ENCODE assay signal across 41 mouse cellular contexts in the genomic region with DNA sequence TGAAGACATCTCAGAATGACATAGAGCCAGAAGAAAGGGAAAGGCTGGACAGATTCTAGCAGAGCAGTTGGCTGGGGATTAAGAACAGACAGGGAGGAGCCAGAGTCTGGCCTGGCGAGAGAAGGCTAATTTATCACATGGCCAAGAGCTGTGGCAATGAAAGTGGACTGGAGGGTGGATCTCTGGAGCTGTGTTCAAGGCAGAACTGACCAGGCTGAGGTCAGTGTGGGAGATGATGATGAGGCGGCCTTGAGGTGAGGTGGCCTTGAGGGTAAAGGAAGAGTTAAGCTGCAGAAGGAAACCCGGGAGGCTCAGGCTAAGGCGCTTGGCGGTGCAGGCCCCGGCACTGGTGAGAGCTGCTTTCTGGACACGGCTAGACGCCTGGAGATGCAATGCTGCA. TPM values are rescaled to one million over a fixed set of nuclear protein-coding genes. Genes with fewer than 3 reads are reported as not detected.
DNase-seq lines count a peak whose midpoint lies in the region; ATAC-seq lines count a peak whose summit lies in the region.
"Had no signal": no experiment of that assay in that cellular context is flagged by ENCODE, and none has a peak within 500 bp of the region (broad histone marks: within the 10 kb centered on the region; RNA-seq: fewer than 3 reads in every experiment).

No protein-coding gene starts in this region.

- WGBS in intestine, embryonic 16.5 days = 56% methylated on average over 8 of the region's 8 CpGs
- WGBS in intestine, embryonic 15.5 days = 50% methylated on average over 8 of the region's 8 CpGs

- no peaks in the 10 kb centered on the region for H3K9me3 ChIP-seq in intestine, embryonic 16.5 days (ENCODE audit: control insufficient read depth, low read length)
- no peaks in the 10 kb centered on the region for H3K9me3 ChIP-seq in intestine, embryonic 15.5 days
- H3K9me3 ChIP-seq: forebrain, embryonic 15.5 days; heart, embryonic 12.5 days; hindbrain, embryonic 13.5 days; kidney, embryonic 15.5 days; limb, embryonic 13.5 days; liver, embryonic 15.5 days; midbrain, embryonic 13.5 days; neural tube, embryonic 13.5 days; stomach, embryonic 15.5 days had no signal

- H3K4me1 ChIP-seq in intestine, embryonic 16.5 days (ENCODE audit: control insufficient read depth, insufficient read depth, low read length) = peaks cover 8% of the 10 kb centered on the region
- H3K4me1 ChIP-seq in intestine, embryonic 15.5 days (replicated peaks) = no peaks in the 10 kb centered on the region
- H3K4me1 ChIP-seq: forebrain, embryonic 15.5 days; hindbrain, embryonic 13.5 days; limb, embryonic 13.5 days; midbrain, embryonic 13.5 days; neural tube, embryonic 13.5 days had no signal

- H3K27me3 ChIP-seq in intestine, embryonic 16.5 days (replicated peaks; ENCODE audit: control insufficient read depth, insufficient read depth, low read length) = no peaks in the 10 kb centered on the region
- H3K27me3 ChIP-seq in intestine, embryonic 15.5 days (replicated peaks) = no peaks in the 10 kb centered on the region
- H3K27me3 ChIP-seq: forebrain, embryonic 15.5 days; heart, embryonic 12.5 days; kidney, embryonic 15.5 days; limb, embryonic 13.5 days; liver, embryonic 15.5 days; midbrain, embryonic 13.5 days; neural tube, embryonic 13.5 days; Patski; stomach, embryonic 15.5 days had no signal

- H3K9ac ChIP-seq in intestine, embryonic 16.5 days (ENCODE audit: low read depth, low read length) = no peak overlapping the region
- no peak overlapping the region for H3K9ac ChIP-seq in intestine, embryonic 15.5 days
- H3K9ac ChIP-seq: forebrain, embryonic 15.5 days; heart, embryonic 12.5 days; hindbrain, embryonic 13.5 days; kidney, embryonic 15.5 days; limb, embryonic 13.5 days; liver, embryonic 15.5 days; lung, embryonic 14.5 days; midbrain, embryonic 13.5 days; neural tube, embryonic 13.5 days; stomach, embryonic 15.5 days had no signal

- H3K4me3 ChIP-seq in intestine, embryonic 16.5 days (ENCODE audit: low read length) = no peak overlapping the region
- no peak overlapping the region for H3K4me3 ChIP-seq in intestine, embryonic 15.5 days (replicated peaks)
- H3K4me3 ChIP-seq: forebrain, embryonic 15.5 days; heart, embryonic 12.5 days; hindbrain, embryonic 13.5 days; kidney, embryonic 15.5 days; layer of hippocampus, adult 2 months; left cerebral cortex, adult 2 months; limb, embryonic 13.5 days; liver, embryonic 15.5 days; midbrain, embryonic 13.5 days; neural tube, embryonic 13.5 days; stomach, embryonic 15.5 days had no signal

- DNase-seq in adrenal gland, postnatal 14 days = peak; percentile 53
- no peak for DNase-seq in adrenal gland, adult 18-20 months (ENCODE audit: low spot score in 2 of 2)
- DNase-seq in retina, postnatal 1 day = peak; percentile 43
- DNase-seq in retina, embryonic 14.5 days (ENCODE audit: low spot score) = no peak
- DNase-seq in layer of hippocampus, adult 11-12 months (ENCODE audit: low spot score) = no peak
- DNase-seq: cerebellum, adult 11-12 months; cerebellum, postnatal 14 days; gastrocnemius, postnatal 25 days; heart, adult 11 months; heart, postnatal 4 days; kidney, adult 11 months; kidney, postnatal 25 days; lung, embryonic 14.5 days; lung, postnatal 36 days; right cerebral cortex, postnatal 14 days; thymus, adult 18-20 months; thymus, postnatal 25 days had no signal

- H3K27ac ChIP-seq in intestine, embryonic 16.5 days (ENCODE audit: low read length) = no peak overlapping the region
- H3K27ac ChIP-seq in intestine, embryonic 15.5 days = no peak overlapping the region
- H3K27ac ChIP-seq: forebrain, embryonic 15.5 days; hindbrain, embryonic 13.5 days; kidney, embryonic 15.5 days; layer of hippocampus, adult 2 months; left cerebral cortex, adult 2 months; limb, embryonic 13.5 days; liver, embryonic 15.5 days; midbrain, embryonic 13.5 days; neural tube, embryonic 13.5 days; stomach, embryonic 15.5 days had no signal

- ATAC-seq in intestine, embryonic 16.5 days = peak; percentile 19; the same call in 1 of the 2 replicates
- ATAC-seq in intestine, embryonic 15.5 days = no peak
- ATAC-seq: forebrain, embryonic 15.5 days; midbrain, embryonic 13.5 days; Patski had no signal

- no peak overlapping the region for H3K4me2 ChIP-seq in intestine, embryonic 16.5 days (ENCODE audit: low read depth, low read length)
- no peak overlapping the region for H3K4me2 ChIP-seq in intestine, embryonic 15.5 days (replicated peaks)
- H3K4me2 ChIP-seq: forebrain, embryonic 15.5 days; heart, embryonic 12.5 days; hindbrain, embryonic 13.5 days; kidney, embryonic 15.5 days; limb, embryonic 13.5 days; liver, embryonic 15.5 days; lung, embryonic 14.5 days; midbrain, embryonic 13.5 days; neural tube, embryonic 13.5 days; stomach, embryonic 15.5 days had no signal

- no peaks in the 10 kb centered on the region for H3K36me3 ChIP-seq in intestine, embryonic 16.5 days (ENCODE audit: control insufficient read depth, insufficient read depth, low read length)
- H3K36me3 ChIP-seq in intestine, embryonic 15.5 days = no peaks in the 10 kb centered on the region
- H3K36me3 ChIP-seq: forebrain, embryonic 15.5 days; heart, embryonic 12.5 days; hindbrain, embryonic 13.5 days; kidney, embryonic 15.5 days; limb, embryonic 13.5 days; liver, embryonic 15.5 days; midbrain, embryonic 13.5 days; neural tube, embryonic 13.5 days; stomach, embryonic 15.5 days had no signal

RNA-seq across cellular contexts. Expression of a gene that starts 14.4 kb away (rescaled TPM):
- 3.8 and 5.1 TPM in 2 replicates for total RNA-seq in adrenal gland, postnatal 14 days (2021)
- total RNA-seq in adrenal gland, adult 18-20 months (2021) = 1 to 10 TPM; 2.1 to 3.1 TPM
- 1.8 and 2.4 TPM in 2 replicates for polyA plus RNA-seq in intestine, embryonic 16.5 days (2015; fragmentation: Nextera tagmentation; extraction: Ambion mirVana)
- polyA plus RNA-seq in intestine, embryonic 15.5 days (2015; fragmentation: Nextera tagmentation; extraction: Ambion mirVana) = 1.9 and 2.0 TPM in 2 replicates
- total RNA-seq: MEL had no signal

RNA-seq across cellular contexts. Expression of a gene that starts 23.3 kb away (rescaled TPM):
- 1.4 TPM in 1 of 2 replicates, not detected in the other for total RNA-seq in adrenal gland, postnatal 14 days (2021)
- 1 to 10 TPM; 3.1 to 9.4 TPM for total RNA-seq in adrenal gland, adult 18-20 months (2021)
- 0.43 and 2.3 TPM in 2 replicates for polyA plus RNA-seq in intestine, embryonic 16.5 days (2015; fragmentation: Nextera tagmentation; extraction: Ambion mirVana)
- 1.2 and 1.9 TPM in 2 replicates for polyA plus RNA-seq in intestine, embryonic 15.5 days (2015; fragmentation: Nextera tagmentation; extraction: Ambion mirVana)
- polyA plus RNA-seq: embryonic facial prominence, embryonic 11.5 days; heart, embryonic 12.5 days; limb, embryonic 13.5 days; lung, embryonic 14.5 days; midbrain, embryonic 13.5 days; small intestine, adult 2 months had no signal

RNA-seq across cellular contexts. Expression of a gene that starts 28.7 kb away (rescaled TPM):
- 678 and 680 TPM in 2 replicates for total RNA-seq in adrenal gland, postnatal 14 days (2021)
- 1,000 to 10,000 TPM; 1,152 to 1,350 TPM for total RNA-seq in adrenal gland, adult 18-20 months (2021)
- 395 and 444 TPM in 2 replicates for polyA plus RNA-seq in intestine, embryonic 16.5 days (2015; fragmentation: Nextera tagmentation; extraction: Ambion mirVana)
- polyA plus RNA-seq in intestine, embryonic 15.5 days (2015; fragmentation: Nextera tagmentation; extraction: Ambion mirVana) = 282 and 329 TPM in 2 replicates

RNA-seq across cellular contexts. Expression of a gene that starts 55.8 kb away (rescaled TPM):
- not detected in 2 replicates for total RNA-seq in adrenal gland, postnatal 14 days (2021)
- not detected for total RNA-seq in adrenal gland, adult 18-20 months (2021)
- polyA plus RNA-seq in intestine, embryonic 16.5 days (2015; fragmentation: Nextera tagmentation; extraction: Ambion mirVana) = not detected in 2 replicates
- not detected in 2 replicates for polyA plus RNA-seq in intestine, embryonic 15.5 days (2015; fragmentation: Nextera tagmentation; extraction: Ambion mirVana)
- total RNA-seq: gastrocnemius, adult 18-20 months; gastrocnemius, postnatal 25 days; heart, postnatal 4 days; layer of hippocampus, adult 2 months; layer of hippocampus, postnatal 14 days; left cerebral cortex, adult 2 months; left cerebral cortex, postnatal 25 days; megakaryocyte, adult 5-6 weeks; MEL had no signal
- polyA plus RNA-seq: cortical plate, adult 2 months; forebrain, embryonic 15.5 days; frontal cortex, adult 2 months; heart, embryonic 12.5 days; heart, postnatal 0 days; hindbrain, embryonic 13.5 days; kidney, embryonic 15.5 days; limb, embryonic 13.5 days; liver, embryonic 15.5 days; lung, embryonic 14.5 days; midbrain, embryonic 13.5 days; neural tube, embryonic 13.5 days; Patski; small intestine, adult 2 months; stomach, embryonic 15.5 days had no signal

Comparison
In these comparisons a context has a peak if more than half of its experiments do, and no peak if none do; other contexts are left out.
1. DNase-seq: peak in adrenal gland, postnatal 14 days (single experiment) and retina, postnatal 1 day (single experiment); none in adrenal gland, adult 18-20 months (0 of 2), retina, embryonic 14.5 days (single experiment) and layer of hippocampus, adult 11-12 months (single experiment).